In genomic region chr12:3892240-3893059, GRCm38 (mm10) we compare ENCODE assay signal across 8 mouse cellular contexts.
DNase-seq lines count a peak whose midpoint lies in the region; ATAC-seq and TF ChIP-seq lines count a peak whose summit lies in the region.

No protein-coding gene starts in this region.

- H3K27ac ChIP-seq in heart, embryonic 13.5 days (replicated peaks): peak overlapping the region; percentile 93
- H3K27ac ChIP-seq in hindbrain, embryonic 14.5 days: peak overlapping the region; percentile 88
- peak overlapping the region; percentile 85 for H3K27ac ChIP-seq in stomach, postnatal 0 days (replicated peaks)

- no peak for DNase-seq in heart, postnatal 10 days
- peak; percentile 46 for DNase-seq in c-Kit-positive CD71-negative TER-119-negative erythroid progenitor cells, embryonic 14.5 days (ENCODE audit: low read depth)
- DNase-seq in hindbrain, embryonic 14.5 days (ENCODE audit: low spot score): peak; percentile 37
- DNase-seq in stomach, postnatal 0 days (ENCODE audit: low spot score): no peak
- no peak for DNase-seq in left cerebral cortex, postnatal 10 days (ENCODE audit: extremely low spot score in 1 of 2, low spot score in 2 of 2)
- DNase-seq in right cerebral cortex, postnatal 14 days: no peak

- no peak for TF ChIP-seq EP300 in stomach, postnatal 0 days (optimal IDR thresholded peaks at IDR 0.05)

- WGBS in heart, embryonic 13.5 days: 11% methylated on average over 15 of the region's 15 CpGs
- 5% methylated on average over 15 of the region's 15 CpGs for WGBS in hindbrain, embryonic 14.5 days
- 29% methylated on average over 15 of the region's 15 CpGs for WGBS in stomach, postnatal 0 days

- ATAC-seq in heart, embryonic 13.5 days (ENCODE audit: extremely low read depth, insufficient number of reproducible peaks, low FRiP score, low TSS enrichment): no peak; the same call in 1 of the 2 replicates
- peak; percentile 51 for ATAC-seq in hindbrain, embryonic 14.5 days (ENCODE audit: low FRiP score)
- peak; percentile 17 for ATAC-seq in megakaryocyte, adult 5-6 weeks (ENCODE audit: poor library complexity, severe bottlenecking)
- no peak; the same call in 1 of the 2 replicates for ATAC-seq in stomach, postnatal 0 days (ENCODE audit: low FRiP score, low TSS enrichment)

- no peak for TF ChIP-seq CTCF in stomach, postnatal 0 days (IDR thresholded peaks at IDR 0.05; ENCODE audit: low read depth)

- intact Hi-C loops in heart, postnatal 10 days (cut with DNase I): no loop called here
- intact Hi-C loops in left cerebral cortex, postnatal 10 days (cut with DNase I): no loop called here

- no peaks in the 10 kb centered on the region for H3K9me3 ChIP-seq in heart, embryonic 13.5 days
- H3K9me3 ChIP-seq in hindbrain, embryonic 14.5 days (ENCODE audit: control insufficient read depth, low read length): no peaks in the 10 kb centered on the region
- H3K9me3 ChIP-seq in stomach, postnatal 0 days (ENCODE audit: control insufficient read depth, low read length): no peaks in the 10 kb centered on the region

- peak overlapping the region; percentile 87 for H3K9ac ChIP-seq in heart, embryonic 13.5 days
- H3K9ac ChIP-seq in hindbrain, embryonic 14.5 days: peak overlapping the region; percentile 65
- peak overlapping the region; percentile 70; the same call in 1 of the 2 replicates for H3K9ac ChIP-seq in stomach, postnatal 0 days (ENCODE audit: low read length)

- peak overlapping the region; percentile 83 for H3K4me2 ChIP-seq in heart, embryonic 13.5 days
- H3K4me2 ChIP-seq in hindbrain, embryonic 14.5 days (replicated peaks): peak overlapping the region; percentile 77
- peak overlapping the region; percentile 90 for H3K4me2 ChIP-seq in stomach, postnatal 0 days (replicated peaks; ENCODE audit: low read depth)

- H3K4me3 ChIP-seq in heart, embryonic 13.5 days: peak overlapping the region; percentile 61
- H3K4me3 ChIP-seq in hindbrain, embryonic 14.5 days (replicated peaks; ENCODE audit: low read length): peak overlapping the region; percentile 41
- 0 out of 2 replicates have a peak overlapping the region, but pooled peaks have one; percentile 51 for H3K4me3 ChIP-seq in stomach, postnatal 0 days (ENCODE audit: low read depth, low read length)

- no peaks in the 10 kb centered on the region for H3K27me3 ChIP-seq in heart, embryonic 13.5 days (replicated peaks)
- H3K27me3 ChIP-seq in hindbrain, embryonic 14.5 days (ENCODE audit: control insufficient read depth, insufficient read depth, low read length): no peaks in the 10 kb centered on the region
- no peaks in the 10 kb centered on the region for H3K27me3 ChIP-seq in stomach, postnatal 0 days (ENCODE audit: control insufficient read depth, insufficient read depth, low read length)

- H3K4me1 ChIP-seq in heart, embryonic 13.5 days: peaks cover 70% of the 10 kb centered on the region
- H3K4me1 ChIP-seq in hindbrain, embryonic 14.5 days (replicated peaks; ENCODE audit: control insufficient read depth, insufficient read depth, low read length): peaks cover 61% of the 10 kb centered on the region
- H3K4me1 ChIP-seq in stomach, postnatal 0 days (replicated peaks; ENCODE audit: control insufficient read depth, insufficient read depth): no peaks in the 10 kb centered on the region; the same call in 1 of the 2 replicates

- peaks cover 46% of the 10 kb centered on the region for H3K36me3 ChIP-seq in heart, embryonic 13.5 days
- H3K36me3 ChIP-seq in hindbrain, embryonic 14.5 days (replicated peaks; ENCODE audit: control insufficient read depth, insufficient read depth): peaks cover 30% of the 10 kb centered on the region
- H3K36me3 ChIP-seq in stomach, postnatal 0 days (ENCODE audit: control insufficient read depth, insufficient read depth, low read length): peaks cover 15% of the 10 kb centered on the region

Comparison
In these comparisons a context has a peak if more than half of its experiments do, and no peak if none do; other contexts are left out.
1. ATAC-seq: peak in hindbrain, embryonic 14.5 days (single experiment) and megakaryocyte, adult 5-6 weeks (single experiment); none in heart, embryonic 13.5 days (single experiment) and stomach, postnatal 0 days (single experiment).
2. DNase-seq: peak in c-Kit-positive CD71-negative TER-119-negative erythroid progenitor cells, embryonic 14.5 days (single experiment) and hindbrain, embryonic 14.5 days (single experiment); none in heart, postnatal 10 days (0 of 2), stomach, postnatal 0 days (single experiment), left cerebral cortex, postnatal 10 days (0 of 2) and right cerebral cortex, postnatal 14 days (single experiment).
3. Peak in every context shown above with its lines, with median percentiles within 50 percentile points of each other: H3K27ac ChIP-seq, H3K4me2 ChIP-seq, H3K4me3 ChIP-seq and H3K9ac ChIP-seq.